ENCODE assay signal across 18 mouse cellular contexts in the genomic region with DNA sequence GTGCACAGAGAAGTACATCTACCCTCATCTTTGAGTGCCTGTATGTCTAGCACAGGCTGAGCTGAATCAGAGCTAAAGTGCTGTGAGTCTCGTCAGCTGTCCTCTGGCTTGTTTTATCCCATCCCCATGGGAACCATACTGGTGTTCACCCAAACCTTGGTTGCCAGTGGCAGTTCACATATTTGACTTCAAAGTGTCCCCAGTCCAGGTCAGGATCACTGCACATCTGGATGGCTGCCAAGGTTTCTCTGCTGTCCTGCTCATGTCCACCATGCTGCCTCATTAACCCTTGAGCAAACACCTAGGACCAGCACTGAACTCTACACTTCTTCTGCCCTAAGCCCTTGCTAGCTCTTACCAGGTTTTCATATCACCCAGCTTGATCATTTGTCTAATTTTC. TPM values are rescaled to one million over a fixed set of nuclear protein-coding genes. Genes with fewer than 3 reads are reported as not detected.
A peak's percentile ranks its signal among the peaks of the same experiment; 100 is the strongest.
DNase-seq lines count a peak whose midpoint lies in the region; ATAC-seq and TF ChIP-seq lines count a peak whose summit lies in the region.
"Had no signal": no experiment of that assay in that cellular context is flagged by ENCODE, and none has a peak within 500 bp of the region (broad histone marks: within the 10 kb centered on the region; RNA-seq: fewer than 3 reads in every experiment).

No protein-coding gene starts in this region.

- ATAC-seq in liver, embryonic 14.5 days (ENCODE audit: insufficient read depth) = peak; percentile 62; the same call in 1 of the 2 replicates
- ATAC-seq: activated CD4-positive, CD25-positive, alpha-beta regulatory T cell, adult 4 months had no signal

- no peak overlapping the region for H3K4me2 ChIP-seq in liver, embryonic 14.5 days (ENCODE audit: low read depth)
- H3K4me2 ChIP-seq: heart, embryonic 11.5 days; limb, embryonic 12.5 days; neural tube, embryonic 15.5 days had no signal

- H3K9me3 ChIP-seq in liver, embryonic 14.5 days (ENCODE audit: control insufficient read depth, low read length) = no peaks in the 10 kb centered on the region
- H3K9me3 ChIP-seq in forebrain, embryonic 10.5 days = no peaks in the 10 kb centered on the region
- H3K9me3 ChIP-seq: embryonic facial prominence, embryonic 10.5 days; limb, embryonic 12.5 days; midbrain, embryonic 10.5 days; neural tube, embryonic 15.5 days had no signal

- TF ChIP-seq POLR2A in embryonic fibroblast, embryonic 13.5 days (IDR thresholded peaks at IDR 0.05; ENCODE audit: low read depth, low read length) = no peak

- 35% methylated on average over 1 of the region's 1 CpGs for WGBS in liver, embryonic 14.5 days (ENCODE audit: insufficient replicate concordance)
- WGBS in forebrain, embryonic 10.5 days = 83% methylated on average over 1 of the region's 1 CpGs

- H3K4me1 ChIP-seq in embryonic fibroblast, embryonic 13.5 days (ENCODE audit: control insufficient read depth, insufficient read depth, low read length) = peaks cover 12% of the 10 kb centered on the region
- no peaks in the 10 kb centered on the region for H3K4me1 ChIP-seq in liver, embryonic 14.5 days (replicated peaks; ENCODE audit: control insufficient read depth in 2 of 2, insufficient read depth in 2 of 2, low read length in 1 of 2)
- no peaks in the 10 kb centered on the region for H3K4me1 ChIP-seq in forebrain, embryonic 10.5 days
- H3K4me1 ChIP-seq: embryonic facial prominence, embryonic 10.5 days; limb, embryonic 12.5 days; midbrain, embryonic 10.5 days; neural tube, embryonic 15.5 days had no signal

- peak overlapping the region; percentile 70 for H3K27ac ChIP-seq in embryonic fibroblast, embryonic 13.5 days (ENCODE audit: insufficient read depth, low read length)
- no peak overlapping the region for H3K27ac ChIP-seq in liver, embryonic 14.5 days
- H3K27ac ChIP-seq in forebrain, embryonic 10.5 days = no peak overlapping the region
- H3K27ac ChIP-seq: embryonic facial prominence, embryonic 10.5 days; limb, embryonic 12.5 days; midbrain, embryonic 10.5 days; neural tube, embryonic 15.5 days had no signal

- intact Hi-C loops in gastrocnemius, postnatal 14 days (cut with DNase I; ENCODE audit: low total_unique reads) = no loop called here

- H3K27me3 ChIP-seq in liver, embryonic 14.5 days (ENCODE audit: control insufficient read depth, insufficient read depth, low read length) = no peaks in the 10 kb centered on the region
- H3K27me3 ChIP-seq in forebrain, embryonic 10.5 days (ENCODE audit: poor library complexity, severe bottlenecking) = peaks cover 9% of the 10 kb centered on the region
- H3K27me3 ChIP-seq: neural tube, embryonic 15.5 days had no signal

- H3K9ac ChIP-seq in liver, embryonic 14.5 days (replicated peaks) = no peak overlapping the region
- H3K9ac ChIP-seq: limb, embryonic 12.5 days; neural tube, embryonic 15.5 days had no signal

- H3K4me3 ChIP-seq in embryonic fibroblast, embryonic 13.5 days (ENCODE audit: insufficient read depth, low read length) = no peak overlapping the region
- H3K4me3 ChIP-seq in liver, embryonic 14.5 days (ENCODE audit: insufficient read depth in 1 of 2, low read depth in 2 of 2, low read length in 2 of 2) = no peak overlapping the region
- H3K4me3 ChIP-seq in forebrain, embryonic 10.5 days = no peak overlapping the region
- H3K4me3 ChIP-seq: embryonic facial prominence, embryonic 10.5 days; limb, embryonic 12.5 days; midbrain, embryonic 10.5 days; neural tube, embryonic 15.5 days had no signal

- no peak for TF ChIP-seq EP300 in liver, embryonic 14.5 days (IDR thresholded peaks at IDR 0.05; ENCODE audit: low read depth)

- no peak for TF ChIP-seq CTCF in embryonic fibroblast, embryonic 13.5 days (IDR thresholded peaks at IDR 0.05; ENCODE audit: borderline replicate concordance, insufficient read depth, low read length)
- TF ChIP-seq CTCF in liver, embryonic 14.5 days (IDR thresholded peaks at IDR 0.05; ENCODE audit: low read depth) = no peak

- DNase-seq in adrenal gland, postnatal 10 days = peak; percentile 23
- no peak for DNase-seq in adrenal gland, adult (ENCODE audit: inconsistent age in 2 of 2, low spot score in 1 of 2)
- peak; percentile 53 for DNase-seq in kidney, postnatal 14 days
- peak; percentile 1 to 9 (median 9) for DNase-seq in liver, embryonic 14.5 days (ENCODE audit: low read depth in 3 of 3, low spot score in 3 of 3)
- no peak for DNase-seq in forebrain, embryonic 10.5 days (ENCODE audit: extremely low spot score, low spot score)
- no peak for DNase-seq in gastrocnemius, postnatal 14 days
- no peak for DNase-seq in spleen, postnatal 36 days (ENCODE audit: low spot score in 2 of 2)
- DNase-seq: cerebellum, postnatal 36 days; gastrocnemius, postnatal 36 days; right cerebral cortex, postnatal 4 days had no signal

- H3K36me3 ChIP-seq in liver, embryonic 14.5 days (replicated peaks; ENCODE audit: control insufficient read depth, insufficient read depth, low read depth) = no peaks in the 10 kb centered on the region
- H3K36me3 ChIP-seq in forebrain, embryonic 10.5 days (replicated peaks) = no peaks in the 10 kb centered on the region
- H3K36me3 ChIP-seq: embryonic facial prominence, embryonic 10.5 days; limb, embryonic 12.5 days; midbrain, embryonic 10.5 days had no signal

RNA-seq across cellular contexts. Expression of gene Grem1, which starts 7.4 kb away (rescaled TPM):
- 1 to 10 TPM; 1.3 to 1.9 TPM for total RNA-seq in adrenal gland, postnatal 10 days (2021)
- 311 and 551 TPM in 2 replicates for polyA plus RNA-seq in embryonic fibroblast, embryonic 13.5 days (2011; ENCODE audit: insufficient read length, low read depth, missing spikeins)
- polyA plus RNA-seq in liver, embryonic 14.5 days (2012; rRNA removed) = 0.03 TPM in 1 of 2 replicates, not detected in the other
- polyA plus RNA-seq in liver, embryonic 14.5 days (2014; fragmentation: Nextera tagmentation; extraction: Ambion mirVana) = not detected in 2 replicates
- 0.62 and 0.68 TPM in 2 replicates for polyA plus RNA-seq in forebrain, embryonic 10.5 days (2016; fragmentation: Nextera tagmentation; extraction: Ambion mirVana)
- under 1 TPM in 1 of 2 experiments, not detected in 1; 0.09 TPM for total RNA-seq in gastrocnemius, postnatal 14 days (2021)
- total RNA-seq: gastrocnemius, postnatal 36 days; hematopoietic stem cell, adult 5-6 weeks had no signal
- polyA plus RNA-seq: activated CD4-positive, CD25-positive, alpha-beta regulatory T cell, adult 4 months had no signal

Comparison
In these comparisons a context has a peak if more than half of its experiments do, and no peak if none do; other contexts are left out.
1. DNase-seq: peak in adrenal gland, postnatal 10 days (single experiment), kidney, postnatal 14 days (single experiment) and liver, embryonic 14.5 days (3 of 3); none in adrenal gland, adult (0 of 2), forebrain, embryonic 10.5 days (single experiment), gastrocnemius, postnatal 14 days (single experiment) and spleen, postnatal 36 days (0 of 2).
2. RNA of gene Grem1, which starts 7.4 kb away (polyA plus RNA-seq): 311 to 551 TPM in embryonic fibroblast, embryonic 13.5 days; 0.62 to 0.68 TPM in forebrain, embryonic 10.5 days and 0.03 TPM in liver, embryonic 14.5 days; every median in the first group is over 100 times any median in the second.